15 mouse cellular contexts compared by ENCODE assay signal in genomic region chrX:152946201-152946600, GRCm38 (mm10).
DNase-seq lines count a peak whose midpoint lies in the region; ATAC-seq lines count a peak whose summit lies in the region.
"Had no signal": no experiment of that assay in that cellular context is flagged by ENCODE, and none has a peak within 500 bp of the region (broad histone marks: within the 10 kb centered on the region; RNA-seq: fewer than 3 reads in every experiment).

No protein-coding gene starts in this region.

- ATAC-seq in frontal cortex, adult (ENCODE audit: low TSS enrichment): peak; percentile 47; the same call in 1 of the 2 replicates
- peak; percentile 66; the same call in 1 of the 2 replicates for ATAC-seq in neural tube, embryonic 12.5 days (ENCODE audit: low FRiP score, low read depth)
- ATAC-seq: activated CD4-positive, CD25-positive, alpha-beta regulatory T cell, adult 4 months; intestine, embryonic 15.5 days had no signal

- WGBS in neural tube, embryonic 12.5 days: 50% methylated on average over 3 of the region's 3 CpGs

- no peaks in the 10 kb centered on the region for H3K4me1 ChIP-seq in neural tube, embryonic 12.5 days
- H3K4me1 ChIP-seq: intestine, embryonic 15.5 days; limb, embryonic 10.5 days had no signal

- H3K4me3 ChIP-seq in neural tube, embryonic 12.5 days: no peak overlapping the region
- H3K4me3 ChIP-seq: intestine, embryonic 15.5 days; limb, embryonic 10.5 days had no signal

- no peaks in the 10 kb centered on the region for H3K36me3 ChIP-seq in neural tube, embryonic 12.5 days
- H3K36me3 ChIP-seq: G1E; intestine, embryonic 15.5 days; limb, embryonic 10.5 days had no signal

- H3K4me2 ChIP-seq in neural tube, embryonic 12.5 days (replicated peaks): no peak overlapping the region
- H3K4me2 ChIP-seq: intestine, embryonic 15.5 days had no signal

- DNase-seq in frontal cortex, postnatal 25 days (ENCODE audit: low spot score in 2 of 2): no peak
- no peak for DNase-seq in neural tube, embryonic 10.5 days (ENCODE audit: extremely low spot score, low spot score)
- peak; percentile 11 to 32 for DNase-seq in left cerebral cortex, adult 9 months (ENCODE audit: low spot score in 2 of 2)
- DNase-seq in heart, adult 11 months: no peak
- DNase-seq in urinary bladder, postnatal 10 days (ENCODE audit: low spot score): no peak
- DNase-seq: cerebellum, adult 9-10 months; lung, postnatal 36 days had no signal

- no peaks in the 10 kb centered on the region for H3K27me3 ChIP-seq in neural tube, embryonic 12.5 days (replicated peaks)
- H3K27me3 ChIP-seq: intestine, embryonic 15.5 days had no signal

- H3K9me3 ChIP-seq in neural tube, embryonic 12.5 days: no peaks in the 10 kb centered on the region
- H3K9me3 ChIP-seq: G1E; intestine, embryonic 15.5 days; limb, embryonic 10.5 days had no signal

- no peak overlapping the region for H3K9ac ChIP-seq in neural tube, embryonic 12.5 days
- H3K9ac ChIP-seq: intestine, embryonic 15.5 days; liver, embryonic 14.5 days had no signal

- no peak overlapping the region for H3K27ac ChIP-seq in neural tube, embryonic 12.5 days
- H3K27ac ChIP-seq: intestine, embryonic 15.5 days; kidney, postnatal 0 days; limb, embryonic 10.5 days; liver, embryonic 14.5 days had no signal

Comparison
In these comparisons a context has a peak if more than half of its experiments do, and no peak if none do; other contexts are left out.
1. DNase-seq: peak in left cerebral cortex, adult 9 months (2 of 2); none in frontal cortex, postnatal 25 days (0 of 2), neural tube, embryonic 10.5 days (single experiment), heart, adult 11 months (single experiment) and urinary bladder, postnatal 10 days (single experiment).